Mouse (Mus musculus): ENCODE data around the gene Dclk3. TPM values are rescaled to one million over a fixed set of nuclear protein-coding genes. Genes with fewer than 3 reads are reported as not detected.

Gene Dclk3
- total RNA-seq, 2 experiments from 2014 or later, result not detected

DNA sequence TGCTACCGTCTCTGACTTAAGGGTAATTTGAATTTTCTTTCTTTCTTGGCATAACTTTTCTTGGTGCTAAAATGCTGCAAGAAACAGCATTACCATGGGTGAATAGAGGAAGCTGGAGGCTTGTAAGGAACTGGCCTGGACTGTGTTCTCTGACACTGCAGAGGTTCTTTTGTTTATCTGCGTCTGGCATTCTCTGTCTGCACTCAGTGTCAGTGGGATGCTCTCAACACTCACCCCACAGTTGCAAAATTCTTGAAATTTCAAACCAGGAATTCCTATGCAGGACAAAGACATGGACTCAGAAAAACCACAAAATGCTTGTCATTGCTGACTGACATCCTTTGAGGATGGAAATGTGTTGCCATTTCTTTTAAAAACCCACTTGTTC is 9.5 kb upstream of the Dclk3 start:
- no peak for ATAC-seq (replicated peaks; ENCODE audit: low FRiP score, poor library complexity, severe bottlenecking)

DNA sequence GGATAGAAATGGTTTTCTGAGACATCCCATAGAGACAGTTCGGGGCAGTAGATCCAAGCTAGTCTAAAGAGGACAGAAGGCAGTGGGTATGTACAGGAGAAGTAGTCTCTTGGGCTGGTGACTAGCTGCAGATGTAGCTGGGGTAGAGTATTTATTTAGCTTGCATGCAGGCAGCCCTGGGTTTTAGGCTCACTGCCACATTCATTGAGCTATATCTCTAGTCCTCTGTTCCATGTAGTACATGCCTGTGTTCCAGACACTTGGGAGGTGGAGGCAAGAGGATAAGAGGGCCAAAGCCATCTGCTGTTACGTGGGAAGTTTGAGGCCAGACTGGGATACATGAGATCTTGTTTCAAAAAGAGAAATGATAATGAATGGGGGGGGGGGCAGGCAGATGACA is 3.5 kb upstream of the Dclk3 start:
- no peak for ATAC-seq (replicated peaks; ENCODE audit: low FRiP score, poor library complexity, severe bottlenecking)

DNA sequence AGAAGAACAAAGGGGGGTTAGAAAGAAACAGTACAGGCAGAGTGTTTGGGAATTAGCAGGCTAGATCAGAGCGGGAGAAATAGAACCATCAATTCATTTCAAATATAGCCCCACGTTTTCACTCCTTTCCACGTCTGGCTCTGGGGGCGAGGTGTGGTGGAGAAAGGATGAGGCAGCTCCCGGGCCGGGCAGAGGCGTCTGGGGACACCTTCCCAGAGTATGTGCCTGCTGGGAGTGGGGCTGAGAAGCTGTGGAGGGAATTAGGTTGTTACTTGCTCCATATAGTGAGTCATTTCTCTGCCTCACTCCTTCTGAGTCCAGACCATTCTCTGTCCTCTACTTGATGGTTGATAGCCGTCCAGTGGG is 938 bp downstream of the Dclk3 start:
- ATAC-seq (replicated peaks; ENCODE audit: low FRiP score, poor library complexity, severe bottlenecking), result no peak

DNA sequence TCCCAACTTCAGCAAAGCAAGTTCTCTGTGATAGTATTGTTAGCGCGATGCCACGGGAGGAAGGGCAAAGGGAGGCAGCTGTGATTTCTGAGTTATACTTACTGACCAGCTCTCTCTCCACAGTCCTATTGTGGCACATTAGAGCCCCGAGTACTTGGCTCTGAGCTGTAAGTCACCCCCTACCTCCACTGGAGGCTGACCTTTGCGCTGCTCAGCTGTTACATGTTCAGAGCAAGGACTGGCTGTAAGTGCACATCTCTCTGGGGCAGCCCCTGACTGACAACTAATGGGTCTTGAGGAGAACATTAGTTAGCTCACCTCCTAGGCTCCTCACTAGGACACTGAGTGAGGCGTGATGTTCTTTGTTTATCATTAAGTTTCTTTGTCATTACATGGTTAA is 1.6 kb downstream of the Dclk3 start:
- no peak for ATAC-seq (replicated peaks; ENCODE audit: low FRiP score, poor library complexity, severe bottlenecking)

DNA sequence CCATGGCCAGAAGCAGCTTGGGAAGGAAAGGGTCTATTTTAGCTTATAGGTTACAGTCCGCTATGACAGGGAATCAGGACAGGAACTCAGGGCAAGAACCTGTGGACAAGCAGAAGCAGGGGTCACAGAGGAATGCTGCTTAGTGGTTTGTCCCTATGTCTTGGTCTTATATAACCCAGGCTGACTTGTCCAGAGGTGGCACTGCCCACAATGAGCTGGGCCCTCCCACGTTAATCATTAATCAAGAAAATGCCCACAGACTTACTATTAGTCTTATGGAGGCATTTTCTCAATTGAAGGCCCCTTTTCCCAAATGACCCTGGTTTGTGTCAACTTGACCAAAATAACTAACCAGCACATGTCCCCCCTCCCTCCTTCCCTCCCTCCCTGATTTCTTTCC is 2.3 kb downstream of the Dclk3 start:
- ATAC-seq (replicated peaks; ENCODE audit: low FRiP score, poor library complexity, severe bottlenecking), result no peak

DNA sequence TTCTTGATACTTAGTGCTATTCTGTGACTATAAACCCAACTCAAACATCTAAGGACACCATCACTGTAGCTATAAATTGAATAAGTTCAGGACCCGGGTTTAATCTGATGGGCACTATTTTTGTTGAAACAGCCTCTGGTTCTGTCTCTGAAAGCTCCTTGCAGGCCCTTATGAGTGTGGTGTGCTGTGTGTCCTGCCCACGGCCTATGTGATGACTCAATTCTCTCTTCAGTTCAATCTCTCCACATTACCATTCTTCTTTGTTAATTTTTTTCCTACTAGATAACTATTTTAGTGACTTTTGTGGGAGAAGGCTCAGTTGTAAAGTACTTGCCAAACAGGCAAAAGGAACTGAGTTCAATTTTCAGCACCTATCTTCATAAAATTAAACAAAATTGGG is 7.3 kb downstream of the Dclk3 start:
- no peak for ATAC-seq (replicated peaks; ENCODE audit: low FRiP score, poor library complexity, severe bottlenecking)

DNA sequence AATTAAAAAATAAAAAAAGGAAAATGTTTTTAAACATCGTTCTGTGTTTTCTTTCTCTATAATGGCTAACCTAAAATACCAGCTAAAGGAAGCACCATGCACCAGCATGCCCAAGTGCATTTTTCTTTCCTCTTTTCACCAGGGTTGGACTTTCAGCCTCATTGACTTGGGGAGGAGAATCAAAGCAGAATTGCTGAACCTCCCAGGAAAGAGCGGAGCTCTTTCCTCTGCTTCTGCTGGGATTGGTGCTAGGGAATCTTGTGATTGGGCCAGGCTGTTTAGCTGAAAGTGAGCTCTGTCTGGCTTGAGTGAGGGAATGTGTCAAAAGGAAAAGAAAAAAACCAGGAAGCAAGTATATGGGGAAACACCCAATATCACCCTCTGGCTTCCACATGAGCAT is 10.1 kb downstream of the Dclk3 start:
- no peak for ATAC-seq (replicated peaks; ENCODE audit: low FRiP score, poor library complexity, severe bottlenecking)

DNA sequence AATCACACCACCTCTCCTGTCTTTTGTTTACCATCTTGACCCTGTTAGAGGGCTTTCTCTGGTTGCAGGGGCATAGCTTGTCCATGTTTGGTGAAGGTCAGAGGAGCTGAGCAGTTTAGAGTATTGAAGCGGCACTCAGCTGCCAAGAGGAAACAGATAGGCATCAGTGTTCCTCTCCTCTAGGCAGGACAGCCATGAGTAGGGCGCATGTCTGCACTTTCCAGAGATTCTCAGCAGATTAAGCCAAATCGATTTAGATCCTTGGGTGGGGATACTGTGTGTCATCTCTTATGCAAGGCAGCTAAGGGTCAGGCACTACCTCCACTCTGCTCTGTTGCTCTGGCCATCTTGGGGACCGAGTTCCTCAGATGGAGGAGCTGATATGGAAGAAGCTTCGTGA is 11.0 kb downstream of the Dclk3 start:
- ATAC-seq (replicated peaks; ENCODE audit: low FRiP score, poor library complexity, severe bottlenecking), result no peak

DNA sequence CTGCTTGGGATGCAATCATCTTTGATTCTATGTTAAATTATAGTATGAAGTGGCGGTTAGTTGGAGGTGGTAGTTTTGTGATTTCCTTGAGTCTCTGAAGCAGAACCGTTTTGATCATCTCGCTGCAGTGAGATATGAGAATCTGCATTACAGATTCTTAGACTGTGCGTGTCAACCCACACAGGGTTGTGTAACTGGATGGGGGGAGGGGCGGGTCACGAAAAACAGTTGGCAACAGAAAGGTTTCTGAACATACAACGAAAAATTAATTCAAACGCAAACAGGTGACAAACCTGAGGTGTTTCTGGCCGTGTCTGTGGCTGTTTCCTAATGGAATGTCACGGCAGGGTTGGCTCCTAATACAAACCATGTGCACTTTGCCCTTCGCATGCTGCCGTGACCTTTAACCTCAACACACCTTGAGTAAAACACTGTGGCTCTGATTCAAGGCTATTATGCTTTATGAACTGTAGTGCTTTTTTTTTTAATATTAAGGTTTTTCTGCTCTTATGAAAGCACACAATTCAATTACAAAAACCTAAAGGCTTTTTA is 12.0 kb downstream of the Dclk3 start:
- ATAC-seq (replicated peaks; ENCODE audit: low FRiP score, poor library complexity, severe bottlenecking), result no peak

DNA sequence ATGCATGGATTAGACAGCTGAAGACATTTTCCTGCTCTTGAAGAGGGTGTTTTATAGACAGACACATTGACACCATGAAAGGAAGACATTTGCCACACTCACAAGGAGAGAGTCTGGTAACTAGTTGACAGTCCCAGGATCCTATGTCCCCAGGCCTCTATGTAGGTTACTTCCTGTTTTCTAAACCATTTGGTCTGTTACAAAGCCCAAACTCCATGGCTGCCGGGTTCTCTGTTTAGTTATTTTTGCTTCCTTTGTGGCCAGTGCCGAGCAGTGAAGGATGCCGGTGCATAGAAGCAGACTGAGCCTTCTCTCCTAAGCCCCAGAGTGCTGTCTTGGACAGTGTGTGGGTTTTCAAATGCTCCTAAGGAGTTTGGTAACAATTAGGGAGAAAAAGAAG is 15.0 kb downstream of the Dclk3 start:
- ATAC-seq (replicated peaks; ENCODE audit: low FRiP score, poor library complexity, severe bottlenecking), result no peak

DNA sequence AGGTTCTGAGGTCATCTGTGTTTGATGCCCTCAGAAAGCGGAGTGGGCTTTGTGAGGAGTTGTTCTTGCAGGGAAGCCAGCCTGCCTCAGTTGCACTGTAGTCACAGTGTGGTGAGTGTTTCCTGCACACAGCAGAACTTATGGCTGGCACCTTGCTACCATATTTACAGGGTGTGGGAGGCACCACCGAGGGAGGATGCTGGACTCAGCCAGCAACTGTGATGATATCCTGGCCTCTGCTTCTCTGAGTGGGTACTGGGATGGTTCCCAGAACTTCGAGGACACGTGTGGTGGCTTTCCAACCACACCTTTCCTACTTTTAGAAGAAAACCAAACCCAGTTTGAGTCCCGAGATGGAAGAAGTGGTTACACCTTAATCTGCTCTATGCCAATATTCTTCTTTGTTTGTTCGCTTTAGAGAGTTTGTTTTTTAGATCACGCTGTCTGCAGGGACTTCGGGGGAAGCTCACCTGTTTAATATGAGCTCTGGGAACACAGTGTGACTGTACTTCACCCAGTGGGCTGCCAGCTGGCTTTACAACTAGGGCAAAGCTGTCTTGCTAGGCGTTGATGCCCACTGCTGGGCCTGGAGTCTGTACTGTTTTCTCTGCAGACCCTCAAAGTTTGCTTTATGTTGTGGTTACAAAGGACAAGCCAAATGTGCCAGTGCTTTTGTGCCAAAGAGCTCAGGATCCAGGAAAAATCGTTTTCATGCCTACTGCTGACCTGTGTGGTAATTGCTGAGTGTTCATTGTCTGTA is 18.5 kb downstream of the Dclk3 start:
- ATAC-seq (replicated peaks; ENCODE audit: low FRiP score, poor library complexity, severe bottlenecking), result no peak

DNA sequence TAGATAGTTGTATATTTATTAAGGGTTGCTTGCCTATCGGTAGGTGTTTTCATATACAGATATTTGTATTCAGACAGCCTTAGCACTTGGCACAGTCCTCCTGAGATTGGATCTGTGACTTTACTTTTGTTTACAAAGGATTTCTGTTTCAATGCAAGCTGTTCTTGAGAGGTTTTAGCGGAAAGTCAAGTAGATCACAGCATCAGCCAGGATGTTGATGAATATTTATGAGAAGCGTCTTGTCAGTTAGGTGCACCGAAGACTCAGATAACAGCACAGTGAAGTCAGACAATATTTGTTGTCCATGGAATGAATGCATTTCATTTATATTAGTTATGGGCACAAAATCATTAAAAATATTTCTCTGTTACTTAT is 19.0 kb downstream of the Dclk3 start:
- ATAC-seq (replicated peaks; ENCODE audit: low FRiP score, poor library complexity, severe bottlenecking), result no peak

DNA sequence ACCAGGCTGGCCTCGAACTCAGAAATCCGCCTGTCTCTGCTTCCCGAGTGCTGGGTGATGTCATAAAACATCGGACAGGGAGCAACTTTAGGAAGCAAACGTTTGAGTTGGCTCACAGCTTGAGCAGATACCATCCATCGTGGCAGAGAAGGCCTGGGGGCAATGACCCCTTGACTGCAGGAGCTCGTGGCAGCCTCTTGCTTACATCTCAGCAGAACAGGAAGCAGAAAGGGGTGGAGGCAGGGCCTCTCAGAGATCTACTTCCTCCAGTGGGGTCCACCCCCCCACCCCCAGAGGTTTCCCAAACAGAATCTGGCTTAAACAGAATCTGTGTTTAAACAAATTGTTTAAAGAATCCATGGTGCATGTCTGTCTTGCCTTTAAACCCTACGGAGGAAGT is 20.6 kb downstream of the Dclk3 start:
- no peak for ATAC-seq (replicated peaks; ENCODE audit: low FRiP score, poor library complexity, severe bottlenecking)

DNA sequence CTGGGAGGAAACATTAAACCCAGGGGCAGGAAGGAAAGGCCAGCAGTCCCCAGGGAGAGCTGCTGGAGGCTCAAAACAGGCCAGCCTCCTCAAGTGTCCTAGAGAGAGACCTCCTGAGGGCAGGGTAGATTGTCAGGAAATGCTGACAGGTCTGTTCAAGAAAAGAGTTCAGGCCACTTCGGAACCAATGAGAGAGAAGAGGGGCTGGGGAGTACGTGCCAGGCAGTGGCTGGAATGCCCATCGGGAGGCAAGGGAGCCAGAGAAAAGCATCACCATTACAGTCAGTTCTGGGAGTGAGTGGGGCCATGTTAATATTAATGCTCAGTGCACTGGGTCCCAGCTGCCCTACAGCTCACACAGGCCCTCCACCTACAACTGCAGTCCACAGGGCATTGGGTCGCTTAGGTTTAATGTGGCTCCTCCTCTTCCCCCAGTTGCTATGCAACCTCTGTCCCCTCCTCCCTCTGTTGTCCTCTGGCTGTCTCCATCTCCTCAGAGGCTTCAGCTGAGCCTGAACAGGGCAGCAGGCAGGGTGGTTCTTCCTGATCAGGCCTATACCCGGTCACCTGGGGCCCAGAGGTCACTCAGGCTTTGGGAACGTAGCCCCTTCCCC is 21.4 kb downstream of the Dclk3 start:
- no peak for ATAC-seq (replicated peaks; ENCODE audit: low FRiP score, poor library complexity, severe bottlenecking)

DNA sequence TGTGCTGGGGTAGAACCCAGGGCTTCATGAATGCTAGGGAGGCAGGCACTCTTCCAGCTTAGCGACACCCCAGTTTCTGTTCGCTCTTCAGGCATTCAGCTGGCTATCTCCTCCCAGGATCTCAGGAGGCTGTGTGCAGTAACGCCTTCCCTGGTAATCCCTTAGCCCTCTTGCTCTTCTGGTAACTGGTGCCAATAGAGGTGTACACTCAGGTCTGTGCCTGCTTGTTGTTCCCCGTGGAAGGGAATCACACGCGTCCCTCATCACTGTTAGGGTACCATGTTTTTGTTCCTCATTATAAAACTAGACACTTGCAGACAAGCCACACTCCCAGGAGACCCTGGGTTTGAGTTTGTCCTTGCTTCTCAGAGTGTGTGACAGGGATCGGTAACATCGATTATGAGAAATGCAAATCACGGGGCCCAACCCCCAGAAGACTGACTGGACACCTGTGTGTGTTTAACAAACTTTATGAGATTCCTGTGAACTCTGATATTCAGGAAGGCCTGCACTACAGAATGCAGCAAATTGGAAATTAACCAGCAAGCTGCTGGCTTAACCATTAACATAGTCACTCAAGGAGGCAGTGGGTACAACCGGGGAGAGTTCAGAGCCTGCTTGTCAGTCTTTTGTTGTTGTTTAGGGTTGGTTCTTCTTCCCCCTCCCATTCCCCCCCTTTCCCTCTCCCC is 22.7 kb downstream of the Dclk3 start:
- ATAC-seq (replicated peaks; ENCODE audit: low FRiP score, poor library complexity, severe bottlenecking), result no peak

DNA sequence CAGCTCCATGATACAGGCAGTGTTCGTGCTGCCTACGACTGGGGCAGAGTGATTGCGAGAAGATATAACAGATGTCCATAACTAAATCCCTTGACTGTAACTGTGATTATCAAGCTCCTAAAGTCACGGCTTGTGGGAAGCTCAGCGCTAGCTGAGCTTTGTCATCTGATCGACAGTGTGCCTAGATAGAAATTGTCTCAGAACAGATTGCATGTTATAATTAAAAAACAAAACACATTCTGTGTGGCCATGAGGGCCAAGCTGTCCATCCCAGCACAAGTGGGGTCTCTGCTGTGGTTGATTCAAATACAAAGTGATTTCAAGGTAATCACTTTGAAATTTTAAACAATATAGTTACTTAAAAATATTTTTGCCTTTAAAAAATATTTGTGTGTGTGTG is 26.8 kb downstream of the Dclk3 start:
- ATAC-seq (replicated peaks; ENCODE audit: low FRiP score, poor library complexity, severe bottlenecking), result no peak

DNA sequence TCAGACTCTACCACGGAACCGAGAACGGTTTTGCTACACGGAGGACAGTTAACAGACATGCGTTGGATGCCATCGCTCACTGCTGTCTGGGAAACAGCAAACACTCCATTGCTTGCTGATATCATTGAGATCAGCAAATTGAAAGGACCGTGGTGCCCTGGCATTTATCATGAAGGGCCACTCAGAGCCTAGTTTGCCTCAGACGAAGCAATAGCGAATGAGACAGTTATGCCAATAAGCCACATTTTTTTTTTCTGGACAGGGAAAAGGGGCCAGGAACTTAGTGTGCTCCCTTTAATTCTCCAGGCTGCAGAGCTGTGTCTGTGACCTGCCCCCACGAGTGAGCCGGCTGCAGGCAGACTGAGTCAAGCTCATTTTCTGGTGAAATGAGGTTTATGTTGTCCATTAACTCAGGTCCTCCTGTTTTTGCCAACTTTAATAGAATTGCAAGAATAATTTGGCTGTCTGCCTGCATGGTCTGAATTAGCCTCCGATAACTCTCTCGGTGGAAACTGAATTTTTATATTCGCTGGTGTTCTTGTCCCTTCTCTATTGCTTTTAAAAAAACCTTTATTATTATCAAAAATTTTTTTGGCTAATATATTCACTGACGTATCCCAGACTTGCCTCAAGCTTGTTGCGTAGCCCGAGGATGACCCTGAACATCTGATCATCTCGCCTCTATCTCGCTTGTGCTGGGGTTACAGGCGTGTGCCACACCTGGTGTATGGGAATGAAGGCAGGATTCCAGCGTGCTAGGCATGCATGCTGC is 35.0 kb downstream of the Dclk3 start:
- no peak for ATAC-seq (replicated peaks; ENCODE audit: low FRiP score, poor library complexity, severe bottlenecking)

DNA sequence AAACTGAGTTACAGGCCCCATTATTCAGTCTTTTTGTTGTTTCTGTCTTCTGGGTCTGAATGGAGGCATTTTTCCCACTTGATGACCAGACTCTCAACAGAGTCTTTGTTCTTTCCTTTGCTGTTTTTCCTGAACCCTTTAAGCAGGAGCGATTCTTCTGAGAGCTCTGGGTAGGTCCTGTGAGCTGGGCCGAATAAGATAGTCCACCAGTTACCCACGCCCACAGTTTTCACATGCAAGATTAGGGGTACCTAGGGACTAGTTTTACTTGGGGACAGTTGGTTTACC is 35.5 kb downstream of the Dclk3 start:
- ATAC-seq (replicated peaks; ENCODE audit: low FRiP score, poor library complexity, severe bottlenecking), result no peak

DNA sequence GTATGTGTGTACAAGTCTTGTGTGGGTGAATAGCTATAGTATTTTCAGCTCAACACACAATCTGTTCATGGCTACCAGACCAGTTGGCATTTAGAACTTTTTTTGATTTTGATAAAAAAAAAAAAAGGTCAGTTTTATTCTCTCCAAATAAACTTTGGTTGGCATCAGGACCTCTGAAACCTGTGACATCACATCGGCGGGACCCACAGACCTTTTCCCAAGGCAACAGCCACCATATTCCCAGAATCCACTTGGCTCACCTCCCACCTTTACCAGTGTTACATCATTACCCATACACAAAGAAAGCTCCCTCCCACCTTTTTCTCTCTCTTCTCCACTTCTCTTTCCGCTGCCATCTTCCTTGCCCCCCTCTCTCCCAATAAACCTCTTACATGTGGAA is 36.4 kb downstream of the Dclk3 start:
- no peak for ATAC-seq (replicated peaks; ENCODE audit: low FRiP score, poor library complexity, severe bottlenecking)

DNA sequence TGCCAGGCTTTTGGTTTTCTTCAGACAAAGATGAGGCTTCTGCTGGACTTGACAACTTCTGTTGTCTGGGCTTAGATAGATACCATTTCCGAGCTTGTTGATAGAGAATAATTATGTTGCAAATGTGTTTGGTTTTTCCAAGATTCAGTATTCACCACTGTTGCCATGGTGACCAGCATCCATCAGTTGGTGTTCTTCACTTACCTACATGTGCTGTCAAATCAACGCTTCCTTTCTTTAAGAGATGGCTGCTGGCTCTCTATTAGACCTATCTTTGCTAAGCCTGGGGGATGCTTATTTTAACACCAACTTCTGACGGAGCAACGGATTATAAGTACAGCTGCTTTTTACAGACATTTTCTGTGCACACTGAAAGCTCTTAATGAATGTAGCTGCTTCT is 37.1 kb downstream of the Dclk3 start:
- ATAC-seq (replicated peaks; ENCODE audit: low FRiP score, poor library complexity, severe bottlenecking), result no peak
